Mouse (Mus musculus) cerebellum, adult 2 months (tissue): ENCODE measurements around the gene Sumo2.

Experiments used
- CTCF ChIP-seq: fragments of 200-500 bp; IDR thresholded peaks from 2 replicates; pipeline ENCODE4 v1.5.1; 2011; ENCODE audit warnings: low read depth, mild to moderate bottlenecking, control low read depth, low read length, moderate library complexity, borderline replicate concordance; ENCODE audit not compliant: insufficient read depth
- POLR2A ChIP-seq: fragments of 200-500 bp; IDR thresholded peaks from 2 replicates; pipeline ENCODE4 v1.6.1; 2011; ENCODE audit warnings: low read length, control low read depth, borderline replicate concordance; ENCODE audit not compliant: insufficient read depth

- TF ChIP-seq CTCF = no peak
- no peak for TF ChIP-seq POLR2A
Observed at GRCm38 (mm10) chr11:115492387-115492786, 43.7 kb downstream of the Sumo2 start.
